Mouse (Mus musculus) cerebellum, adult 2 months (tissue): ENCODE measurements around the gene Enoph1.

Experiments
- CTCF ChIP-seq: fragments of 200-500 bp; IDR thresholded peaks from 2 replicates; pipeline ENCODE4 v1.5.1; 2011; ENCODE audit warnings: low read depth, mild to moderate bottlenecking, control low read depth, low read length, moderate library complexity, borderline replicate concordance; ENCODE audit not compliant: insufficient read depth
- POLR2A ChIP-seq: fragments of 200-500 bp; IDR thresholded peaks from 2 replicates; pipeline ENCODE4 v1.6.1; 2011; ENCODE audit warnings: low read length, control low read depth, borderline replicate concordance; ENCODE audit not compliant: insufficient read depth

- TF ChIP-seq CTCF (no peak), POLR2A (peak; percentile 57; the same call in 1 of the 2 replicates)
Measured at GRCm38 (mm10) chr5:100039602-100040142, at the start of gene Enoph1, which contains the start of gene Hnrnpdl.
